Mouse (Mus musculus): ENCODE measurements at regions not wholly inside any gene's neighbourhood (a gene's known extent, or its start where the extent isn't known, plus 50 kb on each side); places are given as distances from the start of the nearest gene placed in this dataset.

DNA sequence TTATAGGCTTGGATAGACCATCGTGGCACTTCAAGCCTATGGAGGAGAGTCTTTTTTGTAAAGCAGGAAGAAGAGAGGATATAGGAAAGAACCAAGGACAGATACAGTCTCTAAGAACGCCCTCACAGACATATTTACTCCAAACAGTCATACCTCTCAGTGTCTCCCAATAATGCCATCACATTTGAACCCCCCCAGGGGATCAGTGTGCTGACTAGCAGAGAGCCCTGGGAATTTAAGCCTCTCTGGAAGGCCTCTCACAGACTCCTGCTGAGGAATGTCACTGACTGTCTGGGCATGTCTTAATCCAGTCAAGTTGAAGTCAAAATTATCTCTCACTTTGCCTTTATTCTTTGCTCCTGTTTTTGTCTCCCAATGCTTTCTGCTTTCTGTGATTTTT, 550.2 kb downstream of the Cd109 start:
- Histone ChIP-seq H3K4me1 (ENCODE audit: control insufficient read depth, insufficient read depth, low read length) (no peaks in the 10 kb centered on the region), H3K9me3 (replicated peaks; ENCODE audit: control insufficient read depth, insufficient read depth, low read length, poor library complexity, severe bottlenecking) (no peaks in the 10 kb centered on the region)
- TF ChIP-seq CTCF (IDR thresholded peaks at IDR 0.05; ENCODE audit: low read depth, low read length) (no peak), EP300 (IDR thresholded peaks at IDR 0.05; ENCODE audit: insufficient read depth, low read depth, low read length) (no peak), POLR2A (IDR thresholded peaks at IDR 0.05; ENCODE audit: insufficient read depth, low read length) (no peak)

DNA sequence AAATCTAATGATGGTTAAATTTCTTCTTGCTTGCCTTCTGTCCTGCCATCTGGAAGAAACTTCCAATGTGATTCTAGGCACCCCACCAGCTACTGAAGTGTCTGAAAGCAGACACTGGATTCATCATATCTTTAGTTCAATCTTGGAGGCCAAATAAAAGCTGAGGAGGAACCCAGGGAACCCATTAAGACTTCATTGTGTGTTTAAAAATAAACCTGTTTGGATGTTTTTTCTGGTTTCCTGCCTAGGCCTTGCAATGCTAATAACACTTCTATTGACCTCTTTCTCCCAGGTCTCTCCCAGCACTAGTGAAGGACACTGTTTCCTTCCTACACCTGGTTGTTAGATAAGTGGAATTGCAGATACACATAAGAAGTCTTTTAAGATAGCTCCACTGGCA, 545.6 kb downstream of the Col12a1 start:
- no peak for TF ChIP-seq POLR2A (IDR thresholded peaks at IDR 0.05; ENCODE audit: insufficient read depth, low read length)
- no peak for TF ChIP-seq EP300 (IDR thresholded peaks at IDR 0.05; ENCODE audit: insufficient read depth, low read depth, low read length)
- no peak for TF ChIP-seq CTCF (IDR thresholded peaks at IDR 0.05; ENCODE audit: low read depth, low read length)

More for the DNA sequence above, 550.2 kb downstream of the Cd109 start:
- Histone ChIP-seq H3K27ac (ENCODE audit: insufficient read depth, low read length) (no peak overlapping the region), H3K36me3 (ENCODE audit: control insufficient read depth, insufficient read depth, low read length, poor library complexity, severe bottlenecking) (no peaks in the 10 kb centered on the region), H3K27me3 (ENCODE audit: control insufficient read depth, insufficient read depth, low read length, poor library complexity, severe bottlenecking) (no peaks in the 10 kb centered on the region), H3K4me3 (ENCODE audit: low read depth, low read length) (no peak overlapping the region), H3K9ac (ENCODE audit: low read depth, poor library complexity, severe bottlenecking) (no peak overlapping the region)

DNA sequence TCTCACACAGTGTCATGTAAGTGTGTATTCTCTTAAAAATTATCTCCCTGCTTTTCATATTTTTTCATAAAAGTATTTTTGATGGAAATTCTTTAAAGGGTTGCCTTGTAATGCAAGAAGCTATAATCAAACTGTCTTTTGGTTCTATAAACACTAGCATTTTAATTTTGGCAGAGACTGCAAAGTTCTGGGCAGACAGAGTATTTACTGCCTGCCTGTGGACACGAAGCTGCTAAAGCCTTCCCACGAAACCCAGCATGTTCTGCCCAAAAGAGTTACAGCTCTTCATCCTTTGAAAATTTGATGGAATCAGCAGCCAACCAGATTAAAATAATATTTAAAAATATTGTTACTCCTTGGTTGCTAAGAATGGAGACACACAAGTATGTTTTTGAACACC, 538.7 kb downstream of the Col12a1 start:
- no peaks in the 10 kb centered on the region for H3K4me1 ChIP-seq (ENCODE audit: control insufficient read depth, insufficient read depth, low read length)
- H3K36me3 ChIP-seq (ENCODE audit: control insufficient read depth, insufficient read depth, low read length, poor library complexity, severe bottlenecking): no peaks in the 10 kb centered on the region
- H3K9me3 ChIP-seq (replicated peaks; ENCODE audit: control insufficient read depth, insufficient read depth, low read length, poor library complexity, severe bottlenecking): no peaks in the 10 kb centered on the region
- H3K4me3 ChIP-seq (ENCODE audit: low read depth, low read length): no peak overlapping the region
- no peak overlapping the region for H3K27ac ChIP-seq (ENCODE audit: insufficient read depth, low read length)
- no peaks in the 10 kb centered on the region for H3K27me3 ChIP-seq (ENCODE audit: control insufficient read depth, insufficient read depth, low read length, poor library complexity, severe bottlenecking)
- H3K9ac ChIP-seq (ENCODE audit: low read depth, poor library complexity, severe bottlenecking): no peak overlapping the region
- TF ChIP-seq EP300 (IDR thresholded peaks at IDR 0.05; ENCODE audit: insufficient read depth, low read depth, low read length) (no peak), CTCF (IDR thresholded peaks at IDR 0.05; ENCODE audit: low read depth, low read length) (no peak), POLR2A (IDR thresholded peaks at IDR 0.05; ENCODE audit: insufficient read depth, low read length) (no peak)

More for the DNA sequence above, 545.6 kb downstream of the Col12a1 start:
- Histone ChIP-seq H3K9me3 (replicated peaks; ENCODE audit: control insufficient read depth, insufficient read depth, low read length, poor library complexity, severe bottlenecking) (no peaks in the 10 kb centered on the region), H3K4me1 (ENCODE audit: control insufficient read depth, insufficient read depth, low read length) (no peaks in the 10 kb centered on the region), H3K27ac (ENCODE audit: insufficient read depth, low read length) (no peak overlapping the region), H3K9ac (ENCODE audit: low read depth, poor library complexity, severe bottlenecking) (no peak overlapping the region), H3K27me3 (ENCODE audit: control insufficient read depth, insufficient read depth, low read length, poor library complexity, severe bottlenecking) (no peaks in the 10 kb centered on the region), H3K36me3 (ENCODE audit: control insufficient read depth, insufficient read depth, low read length, poor library complexity, severe bottlenecking) (no peaks in the 10 kb centered on the region), H3K4me3 (ENCODE audit: low read depth, low read length) (no peak overlapping the region)

DNA sequence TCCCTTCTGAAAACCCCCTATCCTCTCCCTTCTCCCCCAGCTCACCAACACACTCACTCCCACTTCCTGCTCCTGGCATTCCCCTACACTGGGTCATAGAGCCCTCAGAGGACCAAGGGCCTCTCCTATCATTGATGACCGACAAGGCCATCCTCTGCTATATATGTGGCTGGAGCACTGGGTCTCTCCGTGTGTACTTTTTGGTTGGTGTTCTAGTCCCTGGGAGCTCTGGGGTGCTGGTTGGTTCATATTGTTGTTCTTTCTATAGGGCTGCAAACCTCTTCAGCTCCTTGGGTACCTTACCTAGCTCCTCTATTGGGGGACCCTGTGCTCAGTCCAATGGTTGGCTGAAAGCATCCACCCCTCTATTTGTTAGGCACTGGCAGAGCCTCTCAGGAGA, 523.2 kb downstream of the Col12a1 start:
- no peak for TF ChIP-seq EP300 (IDR thresholded peaks at IDR 0.05; ENCODE audit: insufficient read depth, low read depth, low read length)
- TF ChIP-seq POLR2A (IDR thresholded peaks at IDR 0.05; ENCODE audit: insufficient read depth, low read length): no peak
- no peak for TF ChIP-seq CTCF (IDR thresholded peaks at IDR 0.05; ENCODE audit: low read depth, low read length)
- H3K9ac ChIP-seq (ENCODE audit: low read depth, poor library complexity, severe bottlenecking): no peak overlapping the region

DNA sequence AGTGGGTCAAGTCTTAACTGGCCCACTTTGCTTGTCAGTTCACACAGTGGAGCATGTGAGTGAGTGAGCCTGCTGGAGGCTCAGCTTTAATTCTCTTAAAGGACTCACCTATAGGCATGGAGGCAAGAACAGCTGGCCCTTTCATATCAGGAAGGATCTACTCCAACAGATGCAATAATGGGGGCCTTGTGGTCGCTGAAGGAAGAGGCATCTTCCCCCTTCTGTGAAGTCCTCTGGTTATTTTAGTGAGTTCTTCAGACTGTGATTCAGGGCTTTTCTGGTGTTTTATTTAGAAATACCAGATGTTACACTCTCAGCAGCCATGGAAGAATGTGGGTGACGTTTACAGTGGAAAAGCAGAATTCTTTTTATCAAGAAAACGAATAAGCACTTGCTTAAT, 516.9 kb downstream of the Col12a1 start:
- H3K27ac ChIP-seq (ENCODE audit: insufficient read depth, low read length): no peak overlapping the region
- no peaks in the 10 kb centered on the region for H3K4me1 ChIP-seq (ENCODE audit: control insufficient read depth, insufficient read depth, low read length)
- H3K27me3 ChIP-seq (ENCODE audit: control insufficient read depth, insufficient read depth, low read length, poor library complexity, severe bottlenecking): no peaks in the 10 kb centered on the region
- H3K9me3 ChIP-seq (replicated peaks; ENCODE audit: control insufficient read depth, insufficient read depth, low read length, poor library complexity, severe bottlenecking): no peaks in the 10 kb centered on the region
- no peak for TF ChIP-seq CTCF (IDR thresholded peaks at IDR 0.05; ENCODE audit: low read depth, low read length)
- H3K9ac ChIP-seq (ENCODE audit: low read depth, poor library complexity, severe bottlenecking): no peak overlapping the region
- H3K4me3 ChIP-seq (ENCODE audit: low read depth, low read length): no peak overlapping the region
- no peaks in the 10 kb centered on the region for H3K36me3 ChIP-seq (ENCODE audit: control insufficient read depth, insufficient read depth, low read length, poor library complexity, severe bottlenecking)

More for the DNA sequence above, 523.2 kb downstream of the Col12a1 start:
- Histone ChIP-seq H3K4me1 (ENCODE audit: control insufficient read depth, insufficient read depth, low read length) (no peaks in the 10 kb centered on the region), H3K27ac (ENCODE audit: insufficient read depth, low read length) (no peak overlapping the region), H3K4me3 (ENCODE audit: low read depth, low read length) (no peak overlapping the region), H3K27me3 (ENCODE audit: control insufficient read depth, insufficient read depth, low read length, poor library complexity, severe bottlenecking) (no peaks in the 10 kb centered on the region), H3K36me3 (ENCODE audit: control insufficient read depth, insufficient read depth, low read length, poor library complexity, severe bottlenecking) (no peaks in the 10 kb centered on the region), H3K9me3 (replicated peaks; ENCODE audit: control insufficient read depth, insufficient read depth, low read length, poor library complexity, severe bottlenecking) (no peaks in the 10 kb centered on the region)

DNA sequence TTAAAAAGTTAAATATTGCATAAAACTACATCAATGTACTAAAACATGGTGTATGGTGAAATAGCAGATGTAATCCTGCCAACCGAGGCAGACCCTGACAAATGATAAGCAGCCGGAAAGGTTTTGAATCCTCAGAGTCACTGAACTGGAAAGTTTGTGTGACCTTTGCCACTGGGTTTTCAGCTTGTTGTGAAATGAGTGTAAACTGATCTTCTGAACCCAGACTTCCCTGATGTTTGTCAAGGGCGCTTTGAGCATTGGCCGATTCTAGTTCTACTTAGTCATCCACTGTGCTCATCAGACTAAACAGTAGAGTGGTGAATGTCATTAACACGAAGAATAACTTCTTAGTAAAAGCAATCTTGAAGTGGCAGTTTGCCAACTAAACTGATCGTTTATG, 505.3 kb downstream of the Col12a1 start:
- no peak for TF ChIP-seq EP300 (IDR thresholded peaks at IDR 0.05; ENCODE audit: insufficient read depth, low read depth, low read length)
- no peak overlapping the region for H3K4me3 ChIP-seq (ENCODE audit: low read depth, low read length)
- H3K36me3 ChIP-seq (ENCODE audit: control insufficient read depth, insufficient read depth, low read length, poor library complexity, severe bottlenecking): no peaks in the 10 kb centered on the region
- H3K27me3 ChIP-seq (ENCODE audit: control insufficient read depth, insufficient read depth, low read length, poor library complexity, severe bottlenecking): no peaks in the 10 kb centered on the region
- H3K27ac ChIP-seq (ENCODE audit: insufficient read depth, low read length): no peak overlapping the region
- no peaks in the 10 kb centered on the region for H3K4me1 ChIP-seq (ENCODE audit: control insufficient read depth, insufficient read depth, low read length)
- H3K9ac ChIP-seq (ENCODE audit: low read depth, poor library complexity, severe bottlenecking): no peak overlapping the region
- no peaks in the 10 kb centered on the region for H3K9me3 ChIP-seq (replicated peaks; ENCODE audit: control insufficient read depth, insufficient read depth, low read length, poor library complexity, severe bottlenecking)

Measured in ES-Bruce4 (cell line).